Mouse (Mus musculus): ENCODE results near the gene Arl8b. TPM values are rescaled to one million over a fixed set of nuclear protein-coding genes. Genes with fewer than 3 reads are reported as not detected.
A peak's percentile ranks its signal among the peaks of the same experiment; 100 is the strongest.

Arl8b gene
- polyA plus RNA-seq (2015; fragmentation: Nextera tagmentation; extraction: Ambion mirVana), result 104 and 119 TPM in 2 replicates

- Histone ChIP-seq H3K27me3 (no peaks in the 10 kb centered on the region), H3K9ac (peak within 1 kb of the TSS; percentile 99), H3K36me3 (no peaks in the 10 kb centered on the region), H3K9me3 (no peaks in the 10 kb centered on the region), H3K27ac (replicated peaks) (peak within 1 kb of the TSS; percentile 89), H3K4me1 (replicated peaks) (peaks cover 21% of the 10 kb centered on the region), H3K4me2 (peak within 1 kb of the TSS; percentile 87), H3K4me3 (peak within 1 kb of the TSS; percentile 99)
- 10% methylated on average over 36 of the region's 36 CpGs for WGBS
- peak; percentile 93 for ATAC-seq (ENCODE audit: low read depth)
Observed at GRCm38 (mm10) chr6:108782526-108783183, at the start of gene Arl8b. Arl8b (plus strand) TSS chr6:108783099.

- 52% methylated on average over 9 of the region's 9 CpGs for WGBS
- no peaks in the 10 kb centered on the region for H3K36me3 ChIP-seq
- no peak overlapping the region for H3K4me3 ChIP-seq
- H3K9ac ChIP-seq, result no peak overlapping the region
- H3K9me3 ChIP-seq, result no peaks in the 10 kb centered on the region
- H3K27ac ChIP-seq (replicated peaks), result no peak overlapping the region
- no peak overlapping the region for H3K4me2 ChIP-seq
- 0 out of 2 replicates have a peak, but pooled peaks have one; percentile 27 for ATAC-seq (ENCODE audit: low read depth)
- H3K27me3 ChIP-seq, result no peaks in the 10 kb centered on the region
- no peaks in the 10 kb centered on the region for H3K4me1 ChIP-seq (replicated peaks)
Observed at GRCm38 (mm10) chr6:108735910-108736750, 46.8 kb upstream of the Arl8b start.

GRCm38 (mm10) chr6:108738463-108739203 lies 44.3 kb upstream of the Arl8b start:
- Histone ChIP-seq H3K27me3 (no peaks in the 10 kb centered on the region), H3K4me3 (no peak overlapping the region), H3K36me3 (no peaks in the 10 kb centered on the region), H3K4me1 (replicated peaks) (no peaks in the 10 kb centered on the region), H3K9me3 (no peaks in the 10 kb centered on the region), H3K9ac (no peak overlapping the region), H3K27ac (replicated peaks) (no peak overlapping the region), H3K4me2 (no peak overlapping the region)
- 72% methylated on average over 9 of the region's 9 CpGs for WGBS
- ATAC-seq (ENCODE audit: low read depth), result no peak

- WGBS, result 69% methylated on average over 4 of the region's 4 CpGs
- H3K4me3 ChIP-seq, result no peak overlapping the region
- H3K9me3 ChIP-seq, result no peaks in the 10 kb centered on the region
- no peaks in the 10 kb centered on the region for H3K27me3 ChIP-seq
- ATAC-seq (ENCODE audit: low read depth), result no peak
- H3K36me3 ChIP-seq, result no peaks in the 10 kb centered on the region
- no peak overlapping the region for H3K27ac ChIP-seq (replicated peaks)
- no peaks in the 10 kb centered on the region for H3K4me1 ChIP-seq (replicated peaks)
- H3K4me2 ChIP-seq, result no peak overlapping the region
- no peak overlapping the region for H3K9ac ChIP-seq
Observed at GRCm38 (mm10) chr6:108740579-108740978, 42.3 kb upstream of the Arl8b start.

- no peaks in the 10 kb centered on the region for H3K9me3 ChIP-seq
- ATAC-seq (ENCODE audit: low read depth), result no peak
- H3K4me2 ChIP-seq, result no peak overlapping the region
- no peak overlapping the region for H3K27ac ChIP-seq (replicated peaks)
- H3K4me3 ChIP-seq, result no peak overlapping the region
- 88% methylated on average over 5 of the region's 5 CpGs for WGBS
- no peaks in the 10 kb centered on the region for H3K27me3 ChIP-seq
- H3K9ac ChIP-seq, result no peak overlapping the region
- no peaks in the 10 kb centered on the region for H3K36me3 ChIP-seq
- no peaks in the 10 kb centered on the region for H3K4me1 ChIP-seq (replicated peaks)
Observed at GRCm38 (mm10) chr6:108743730-108744129, 39.2 kb upstream of the Arl8b start.

GRCm38 (mm10) chr6:108751324-108751723 lies 31.6 kb upstream of the Arl8b start:
- Histone ChIP-seq H3K36me3 (no peaks in the 10 kb centered on the region), H3K27me3 (no peaks in the 10 kb centered on the region), H3K4me2 (no peak overlapping the region), H3K4me1 (replicated peaks) (no peaks in the 10 kb centered on the region), H3K27ac (replicated peaks) (no peak overlapping the region), H3K4me3 (no peak overlapping the region), H3K9me3 (no peaks in the 10 kb centered on the region), H3K9ac (no peak overlapping the region)
- no peak for ATAC-seq (ENCODE audit: low read depth)
- 88% methylated on average over 7 of the region's 7 CpGs for WGBS

- Histone ChIP-seq H3K9me3 (no peaks in the 10 kb centered on the region), H3K9ac (no peak overlapping the region), H3K4me1 (replicated peaks) (no peaks in the 10 kb centered on the region), H3K27me3 (no peaks in the 10 kb centered on the region), H3K4me3 (no peak overlapping the region), H3K27ac (replicated peaks) (no peak overlapping the region), H3K36me3 (no peaks in the 10 kb centered on the region), H3K4me2 (no peak overlapping the region)
- no peak for ATAC-seq (ENCODE audit: low read depth)
- 62% methylated on average over 5 of the region's 5 CpGs for WGBS
Observed at GRCm38 (mm10) chr6:108752395-108752794, 30.5 kb upstream of the Arl8b start.

GRCm38 (mm10) chr6:108753536-108753935 lies 29.4 kb upstream of the Arl8b start:
- H3K36me3 ChIP-seq, result no peaks in the 10 kb centered on the region
- no peak for ATAC-seq (ENCODE audit: low read depth)
- no peak overlapping the region for H3K4me2 ChIP-seq
- no peaks in the 10 kb centered on the region for H3K9me3 ChIP-seq
- no peaks in the 10 kb centered on the region for H3K27me3 ChIP-seq
- no peaks in the 10 kb centered on the region for H3K4me1 ChIP-seq (replicated peaks)
- WGBS, result 100% methylated on average over 1 of the region's 1 CpGs
- H3K27ac ChIP-seq (replicated peaks), result no peak overlapping the region
- H3K4me3 ChIP-seq, result no peak overlapping the region
- no peak overlapping the region for H3K9ac ChIP-seq

- no peaks in the 10 kb centered on the region for H3K4me1 ChIP-seq (replicated peaks)
- no peak overlapping the region for H3K27ac ChIP-seq (replicated peaks)
- no peak overlapping the region for H3K9ac ChIP-seq
- H3K36me3 ChIP-seq, result no peaks in the 10 kb centered on the region
- no peaks in the 10 kb centered on the region for H3K9me3 ChIP-seq
- H3K27me3 ChIP-seq, result no peaks in the 10 kb centered on the region
- WGBS, result 96% methylated on average over 1 of the region's 1 CpGs
- no peak overlapping the region for H3K4me3 ChIP-seq
- H3K4me2 ChIP-seq, result no peak overlapping the region
- ATAC-seq (ENCODE audit: low read depth), result no peak
Observed at GRCm38 (mm10) chr6:108754376-108754775, 28.5 kb upstream of the Arl8b start.

GRCm38 (mm10) chr6:108755936-108756335 lies 27.0 kb upstream of the Arl8b start:
- ATAC-seq (ENCODE audit: low read depth), result no peak

GRCm38 (mm10) chr6:108758997-108759697 lies 23.8 kb upstream of the Arl8b start:
- H3K36me3 ChIP-seq, result no peaks in the 10 kb centered on the region
- H3K4me1 ChIP-seq (replicated peaks), result no peaks in the 10 kb centered on the region
- no peak overlapping the region for H3K9ac ChIP-seq
- 68% methylated on average over 10 of the region's 10 CpGs for WGBS
- ATAC-seq (ENCODE audit: low read depth), result no peak
- H3K4me3 ChIP-seq, result no peak overlapping the region
- no peaks in the 10 kb centered on the region for H3K27me3 ChIP-seq
- no peaks in the 10 kb centered on the region for H3K9me3 ChIP-seq
- no peak overlapping the region for H3K4me2 ChIP-seq
- H3K27ac ChIP-seq (replicated peaks), result no peak overlapping the region

More at GRCm38 (mm10) chr6:108755936-108756335, 27.0 kb upstream of the Arl8b start:
- Histone ChIP-seq H3K4me2 (no peak overlapping the region), H3K27me3 (no peaks in the 10 kb centered on the region), H3K9me3 (no peaks in the 10 kb centered on the region), H3K36me3 (no peaks in the 10 kb centered on the region), H3K4me1 (replicated peaks) (no peaks in the 10 kb centered on the region), H3K9ac (no peak overlapping the region), H3K27ac (replicated peaks) (no peak overlapping the region), H3K4me3 (no peak overlapping the region)
- WGBS, result 87% methylated on average over 7 of the region's 7 CpGs
